Mouse (Mus musculus) CH12.LX (cell line): ENCODE results near the gene Cry2. TPM values are rescaled to one million over a fixed set of nuclear protein-coding genes. Genes with fewer than 3 reads are reported as not detected.

ENCODE experiments used
- DNase-seq: peaks from one replicate; pipeline ENCODE4 v3.0.0-alpha.2; 2013; ENCODE audit errors: extremely low read depth
- H3K27ac ChIP-seq: 2 replicates; pipeline ENCODE4 v1.5.1; 2012; ENCODE audit warnings: low read depth, mild to moderate bottlenecking, control low read depth, moderate library complexity; ENCODE audit not compliant: insufficient read depth
- H3K27me3 ChIP-seq: replicated peaks from 2 replicates; pipeline ENCODE3; 2012; ENCODE audit warnings: inconsistent platforms
- H3K36me3 ChIP-seq, 2 experiments: replicated peaks in 1 of 2; 2 replicates each; pipeline versions ENCODE3 to v1.6.1; 2012; ENCODE audit warnings: inconsistent platforms in 1 of 2, low read length in 1 of 2, mild to moderate bottlenecking in 1 of 2, mixed read lengths in 1 of 2, moderate library complexity in 1 of 2; ENCODE audit not compliant: control insufficient read depth in 1 of 2, insufficient read depth in 1 of 2
- H3K4me1 ChIP-seq, 2 experiments: 2 replicates each; pipeline ENCODE4 v1.6.1; 2012; ENCODE audit warnings: inconsistent platforms in 1 of 2, moderate library complexity in 1 of 2; ENCODE audit not compliant: insufficient read depth in 2 of 2, control insufficient read depth in 1 of 2
- H3K4me2 ChIP-seq: 2 replicates; pipeline ENCODE4 v1.6.1; 2012; ENCODE audit warnings: low read depth, mild to moderate bottlenecking, control low read depth; ENCODE audit not compliant: poor library complexity, insufficient read depth, severe bottlenecking
- H3K4me3 ChIP-seq, 3 experiments: fragments of 150-350 bp in 1 of 3; sonication (generic) in 1 of 3; replicated peaks in 1 of 3; 2 replicates each; pipeline versions ENCODE3 to v1.5.1; 2011 to 2012; ENCODE audit warnings: low read depth in 2 of 3, low read length in 2 of 3, mild to moderate bottlenecking in 2 of 3, moderate library complexity in 2 of 3, control low read depth in 1 of 3, improper control_type of control experiment in 1 of 3, inconsistent platforms in 1 of 3, mixed read lengths in 1 of 3; ENCODE audit not compliant: poor library complexity in 1 of 3
- H3K79me2 ChIP-seq: replicated peaks from 2 replicates; pipeline ENCODE4 v1.6.1; 2012; ENCODE audit warnings: mild to moderate bottlenecking, moderate library complexity; ENCODE audit not compliant: control insufficient read depth, poor library complexity, insufficient read depth, severe bottlenecking; ENCODE audit errors: extremely low read depth
- H3K9ac ChIP-seq: 2 replicates; pipeline ENCODE4 v1.6.1; 2012; ENCODE audit warnings: low read depth, mild to moderate bottlenecking, control low read depth, moderate library complexity; ENCODE audit not compliant: insufficient read depth
- H3K9me3 ChIP-seq: replicated peaks from 2 replicates; pipeline ENCODE3; 2012; ENCODE audit warnings: low read length, inconsistent platforms, mixed read lengths
- E2F4 ChIP-seq: IDR thresholded peaks from 2 replicates; pipeline ENCODE4 v1.6.1; 2011; ENCODE audit warnings: low read depth, low read length, improper control_type of control experiment; ENCODE audit not compliant: insufficient replicate concordance
- ELF1 ChIP-seq: IDR thresholded peaks from 2 replicates; pipeline ENCODE4 v1.6.1; 2014; ENCODE audit warnings: low read depth, mild to moderate bottlenecking, inconsistent platforms, low read length, improper control_type of control experiment
- EP300 ChIP-seq: IDR thresholded peaks from 2 replicates; pipeline ENCODE4 v1.6.1; 2011; ENCODE audit warnings: low read length, improper control_type of control experiment
- ETS1 ChIP-seq: conservative IDR thresholded peaks from 2 replicates; pipeline ENCODE4 v1.6.1; 2012; ENCODE audit warnings: low read depth, mild to moderate bottlenecking, inconsistent platforms, low read length, improper control_type of control experiment, moderate library complexity
- HCFC1 ChIP-seq: IDR thresholded peaks from 2 replicates; pipeline ENCODE4 v1.6.1; 2012; ENCODE audit warnings: low read depth, mild to moderate bottlenecking, inconsistent platforms, low read length, improper control_type of control experiment
- IRF4 ChIP-seq: IDR thresholded peaks from 2 replicates; pipeline ENCODE4 v1.6.1; 2014; ENCODE audit warnings: low read depth, mild to moderate bottlenecking, inconsistent platforms, low read length, improper control_type of control experiment
- JUN ChIP-seq: IDR thresholded peaks from 2 replicates; pipeline ENCODE4 v1.6.1; 2011; ENCODE audit warnings: low read depth, mild to moderate bottlenecking, low read length, improper control_type of control experiment, moderate library complexity; ENCODE audit not compliant: insufficient read depth
- JUND ChIP-seq: conservative IDR thresholded peaks from 2 replicates; pipeline ENCODE4 v1.6.1; 2011; ENCODE audit warnings: low read depth, low read length, improper control_type of control experiment
- NELFE ChIP-seq: IDR thresholded peaks from 2 replicates; pipeline ENCODE4 v1.6.1; 2011; ENCODE audit warnings: low read depth, low read length, improper control_type of control experiment
- RAD21 ChIP-seq: IDR thresholded peaks from 2 replicates; pipeline ENCODE4 v1.6.1; 2011; ENCODE audit warnings: low read depth, mild to moderate bottlenecking, low read length, improper control_type of control experiment, moderate library complexity
- SIN3A ChIP-seq: IDR thresholded peaks from 2 replicates; pipeline ENCODE4 v1.6.1; 2012; ENCODE audit warnings: low read length, improper control_type of control experiment, inconsistent platforms
- SMC3 ChIP-seq: IDR thresholded peaks from 2 replicates; pipeline ENCODE4 v1.6.1; 2011; ENCODE audit warnings: low read depth, low read length, improper control_type of control experiment
- TCF12 ChIP-seq: IDR thresholded peaks from 2 replicates; pipeline ENCODE4 v1.6.1; 2014; ENCODE audit warnings: low read depth, mild to moderate bottlenecking, inconsistent platforms, low read length, improper control_type of control experiment
- ZC3H11A ChIP-seq: IDR thresholded peaks from 2 replicates; pipeline ENCODE4 v1.6.1; 2012; ENCODE audit warnings: low read depth, mild to moderate bottlenecking, inconsistent platforms, low read length, improper control_type of control experiment
- dilution Hi-C: fragments of 300-500 bp; cut with MboI; formaldehyde crosslinking; loops from 2 replicates; pipeline ENCODE4 v1.14.3; 2020; ENCODE audit warnings: low sequenced_read_pairs; ENCODE audit not compliant: extremely low pct_unique_long_range_greater_than_20kb, extremely low pct_ligation_motif_present
- in situ Hi-C: fragments of 300-500 bp; cut with MboI; formaldehyde crosslinking; loops from 3 replicates; pipeline ENCODE4 v1.14.3; 2019; ENCODE audit warnings: low sequenced_read_pairs, low pct_ligation_motif_present, low pct_unique_long_range_greater_than_20kb, mixed read lengths
- polyA plus RNA-seq: library from polyadenylated mRNA; unstranded; fragments of >175 nt; gene quantifications from 2 replicates; pipeline ENCODE4 v1.2.1, GENCODE M21; 2012; ENCODE audit warnings: low read depth; ENCODE audit not compliant: insufficient read length
- total RNA-seq, 2 experiments: library from RNA; depleted of rRNA; stranded (reverse); fragments of 300-350 nt in 1 of 2; fragments of >200 nt in 1 of 2; gene quantifications; 2 replicates each; pipeline ENCODE4 v1.2.3; 2012 to 2014

Gene Cry2
- total and polyA plus RNA-seq, 3 experiments = 4.3 to 15.9 (median 12.7) TPM

DNA sequence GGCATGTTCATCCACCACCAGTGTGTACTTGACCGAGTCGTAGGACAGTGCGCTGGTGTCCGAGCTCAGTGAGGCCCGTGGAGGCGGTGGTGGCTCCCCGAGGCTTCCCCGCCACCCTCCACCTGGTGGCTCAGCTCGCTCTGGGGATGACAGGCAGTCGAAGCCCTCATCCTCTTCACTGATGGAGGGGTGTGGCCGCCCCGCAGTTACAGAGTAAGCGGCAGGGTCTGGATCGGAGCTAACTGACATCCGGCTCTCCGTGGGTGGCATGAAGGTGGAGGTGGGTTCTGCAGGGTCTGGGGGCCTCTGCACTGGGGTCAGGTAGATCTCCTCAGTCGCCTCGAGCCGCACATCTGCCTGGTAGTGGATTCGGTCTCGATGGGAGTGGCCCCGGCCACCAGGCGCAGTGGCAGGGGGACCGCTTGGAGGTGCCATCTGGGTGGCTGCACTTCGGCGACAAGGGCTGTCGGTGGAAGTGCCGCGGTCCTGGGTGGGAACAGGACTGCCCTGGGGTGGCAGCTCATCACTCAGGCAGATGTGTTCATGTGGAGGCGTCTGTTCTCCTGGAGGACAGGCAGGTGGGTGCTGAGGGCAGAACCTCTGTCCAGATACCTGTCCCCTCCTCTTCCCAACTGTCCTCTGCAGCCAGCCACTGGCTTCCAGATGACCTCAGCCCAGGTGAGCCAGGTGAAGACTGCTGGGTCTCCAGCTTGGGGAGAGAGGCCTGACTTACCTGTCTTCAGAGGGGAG lies 46.8 kb downstream of the Cry2 start:
- Histone ChIP-seq H3K27me3 (no peaks in the 10 kb centered on the region), H3K9me3 (no peaks in the 10 kb centered on the region), H3K79me2 (no peaks in the 10 kb centered on the region), H3K4me3 (no peak overlapping the region), H3K9ac (no peak overlapping the region), H3K36me3 (peaks cover 36 to 85% of the 10 kb centered on the region in 2 experiments), H3K27ac (no peak overlapping the region), H3K4me1 (peaks cover 1 to 33% of the 10 kb centered on the region in 2 experiments; a peak in 3 of 4 replicates), H3K4me2 (no peak overlapping the region)
- in situ Hi-C loops (no loop called here), dilution Hi-C loops (no loop called here)
- TF ChIP-seq EP300 (no peak), E2F4 (no peak), ETS1 (no peak), SIN3A (no peak), TCF12 (no peak), JUN (no peak), NELFE (no peak)
- DNase-seq = no peak

DNA sequence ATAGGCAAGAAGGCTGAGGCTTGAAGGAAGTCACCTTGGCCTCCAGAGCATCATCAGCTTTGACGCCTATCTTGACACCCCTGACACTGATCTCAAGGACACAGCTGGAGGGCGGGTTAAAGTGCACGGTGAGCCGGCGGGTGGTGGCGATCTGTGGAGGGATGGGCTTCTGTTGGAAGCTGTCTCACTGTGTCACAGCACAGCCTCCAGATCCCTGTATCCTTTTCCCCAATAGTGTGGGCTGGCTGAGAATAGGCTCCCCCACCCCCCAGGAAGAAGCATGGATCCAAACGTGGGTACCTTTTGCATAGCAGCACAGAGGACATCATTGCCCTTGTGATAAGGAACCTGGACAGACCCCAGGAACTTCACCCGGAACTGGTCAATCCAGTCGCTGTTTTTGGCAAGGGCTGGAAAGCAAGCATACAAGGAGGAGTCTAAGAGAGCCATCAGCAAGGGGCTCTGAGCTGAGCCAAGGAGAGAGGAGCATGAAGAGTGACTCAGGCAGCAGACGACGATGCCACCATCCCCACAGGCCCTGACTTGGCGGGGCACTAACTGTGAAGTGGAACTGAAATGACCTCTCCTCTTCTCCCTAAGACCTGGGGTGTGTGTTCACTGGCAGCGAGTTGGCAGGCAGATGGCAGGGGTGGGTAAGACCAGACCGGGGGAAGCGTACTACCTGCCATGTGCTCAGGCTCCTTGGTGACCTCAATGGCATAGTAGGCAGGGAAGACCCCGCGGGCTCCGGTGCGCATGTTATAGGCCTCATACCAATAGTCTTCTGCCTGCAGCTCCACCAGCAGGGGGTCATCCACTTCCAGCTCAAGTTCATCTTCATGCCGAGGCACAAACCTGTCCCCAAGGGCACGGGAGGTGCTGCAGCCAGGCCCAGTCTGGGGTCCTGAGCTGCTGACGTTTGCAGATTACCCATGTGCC lies 48.5 kb downstream of the Cry2 start:
- dilution Hi-C loops = no loop called here
- no peak overlapping the region for H3K4me2 ChIP-seq
- H3K9ac ChIP-seq = no peak overlapping the region
- no peaks in the 10 kb centered on the region for H3K9me3 ChIP-seq
- H3K27ac ChIP-seq = no peak overlapping the region
- no peaks in the 10 kb centered on the region for H3K79me2 ChIP-seq
- H3K27me3 ChIP-seq = no peaks in the 10 kb centered on the region
- DNase-seq = no peak
- TF ChIP-seq HCFC1 (no peak), SMC3 (no peak), SIN3A (no peak), ZC3H11A (no peak), RAD21 (no peak), EP300 (no peak), JUND (no peak), IRF4 (no peak), ELF1 (no peak)
- TF ChIP-seq, all 38 proteins: peak for 0
- Histone ChIP-seq H3K4me1 (peaks cover 4 to 30% of the 10 kb centered on the region in 2 experiments), H3K4me3 (no peak overlapping the region), H3K36me3 (peaks cover 52 to 99% of the 10 kb centered on the region in 2 experiments)
- in situ Hi-C loops = no loop called here
